Mouse (Mus musculus) cerebellum, adult 9-10 months (tissue): ENCODE data around the gene Olfr1178.

Experiments used
- DNase-seq: peaks from one replicate; pipeline ENCODE4 v3.0.0; 2022

Olfr1178 gene

GRCm38 (mm10) chr2:88386762-88387161 lies at the start of gene Olfr1178:
Olfr1178 (plus strand) TSS chr2:88387062.
- no peak for DNase-seq

- DNase-seq: no peak
Measured at GRCm38 (mm10) chr2:88346392-88346791, 40.5 kb upstream of the Olfr1178 start, which contains the start of gene Olfr1177-ps. Olfr1177-ps (minus strand) TSS chr2:88346492.

GRCm38 (mm10) chr2:88356304-88356703 lies 30.6 kb upstream of the Olfr1178 start:
- DNase-seq: peak; percentile 23

GRCm38 (mm10) chr2:88406353-88406752 lies 19.5 kb downstream of the Olfr1178 start, which contains the start of gene Olfr1179:
Olfr1179 (minus strand) TSS chr2:88406453.
- DNase-seq: no peak

GRCm38 (mm10) chr2:88419051-88419450 lies 32.2 kb downstream of the Olfr1178 start, which contains the start of gene Olfr1180:
Olfr1180 (minus strand) TSS chr2:88419151.
- DNase-seq: no peak

- DNase-seq: no peak
Measured at GRCm38 (mm10) chr2:88426071-88426470, 39.2 kb downstream of the Olfr1178 start, which contains the start of gene Olfr1181. Olfr1181 (minus strand) TSS chr2:88426171.

- DNase-seq: no peak
Measured at GRCm38 (mm10) chr2:88449031-88449430, 62.2 kb downstream of the Olfr1178 start, which contains the start of gene Gm13757. Gm13757 (minus strand) TSS chr2:88449131.
